Mouse (Mus musculus) neutrophil, adult 5-6 weeks (primary cell): ENCODE results near the gene Col4a2. TPM values are rescaled to one million over a fixed set of nuclear protein-coding genes. Genes with fewer than 3 reads are reported as not detected.

Source experiments
- ATAC-seq: fragments of 151-379, 151-347 bp; 2 replicates; pipeline ENCODE4 v1.8.0; 2017; ENCODE audit warnings: mild to moderate bottlenecking, moderate TSS enrichment; ENCODE audit not compliant: insufficient number of reproducible peaks, poor library complexity, low FRiP score, severe bottlenecking; ENCODE audit errors: extremely low read depth
- total RNA-seq: library from RNA; stranded (forward); fragments of 200-1000 nt; gene quantifications from 2 replicates; pipeline ENCODE4 v1.2.3, GENCODE M21; 2017

The Col4a2 gene
- total RNA-seq, 1 experiment from 2014 or later = not detected

- ATAC-seq = no peak
Measured at GRCm38 (mm10) chr8:11395601-11396000, 83.0 kb downstream of the Col4a2 start.

GRCm38 (mm10) chr8:11396111-11396510, 83.5 kb downstream of the Col4a2 start:
- no peak for ATAC-seq

GRCm38 (mm10) chr8:11397126-11397525, 84.5 kb downstream of the Col4a2 start:
- no peak for ATAC-seq

GRCm38 (mm10) chr8:11399706-11400105, 87.1 kb downstream of the Col4a2 start:
- no peak for ATAC-seq

GRCm38 (mm10) chr8:11400244-11400643, 87.6 kb downstream of the Col4a2 start:
- no peak for ATAC-seq

- no peak for ATAC-seq
Measured at GRCm38 (mm10) chr8:11401183-11401582, 88.6 kb downstream of the Col4a2 start.

- ATAC-seq = no peak
Measured at GRCm38 (mm10) chr8:11402220-11402619, 89.6 kb downstream of the Col4a2 start.

- peak; percentile 80 for ATAC-seq
Measured at GRCm38 (mm10) chr8:11403813-11404212, 91.2 kb downstream of the Col4a2 start.

GRCm38 (mm10) chr8:11404614-11405013, 92.0 kb downstream of the Col4a2 start:
- no peak for ATAC-seq

GRCm38 (mm10) chr8:11405722-11406481, 93.3 kb downstream of the Col4a2 start:
- no peak for ATAC-seq

- no peak for ATAC-seq
Measured at GRCm38 (mm10) chr8:11411504-11412124, 99.0 kb downstream of the Col4a2 start.

GRCm38 (mm10) chr8:11412450-11412849, 99.8 kb downstream of the Col4a2 start:
- no peak for ATAC-seq

GRCm38 (mm10) chr8:11414304-11414703, 101.7 kb downstream of the Col4a2 start:
- no peak for ATAC-seq

GRCm38 (mm10) chr8:11415089-11415488, 102.5 kb downstream of the Col4a2 start:
- no peak for ATAC-seq

- ATAC-seq = no peak
Measured at GRCm38 (mm10) chr8:11417762-11418161, 105.2 kb downstream of the Col4a2 start.

- no peak for ATAC-seq
Measured at GRCm38 (mm10) chr8:11419232-11419631, 106.6 kb downstream of the Col4a2 start.

- ATAC-seq = peak; percentile 49; the same call in 1 of the 2 replicates
Measured at GRCm38 (mm10) chr8:11419645-11420044, 107.0 kb downstream of the Col4a2 start.

GRCm38 (mm10) chr8:11421105-11421504, 108.5 kb downstream of the Col4a2 start:
- ATAC-seq = no peak

GRCm38 (mm10) chr8:11421968-11422367, 109.4 kb downstream of the Col4a2 start:
- no peak for ATAC-seq

- ATAC-seq = no peak
Measured at GRCm38 (mm10) chr8:11423091-11423490, 110.5 kb downstream of the Col4a2 start.
